Mouse (Mus musculus) common myeloid progenitor, adult 5-6 weeks (primary cell): ENCODE results near the gene Ric1. TPM values are rescaled to one million over a fixed set of nuclear protein-coding genes. Genes with fewer than 3 reads are reported as not detected.

Experiments
- total RNA-seq: library from RNA; stranded (forward); fragments of 200-1000, 187-1606 nt; gene quantifications from 2 replicates; pipeline ENCODE4 v1.2.3, GENCODE M21; 2017

Ric1 gene
- total RNA-seq, 1 experiment from 2014 or later: 26.9 TPM

Other genes starting within 250 kb of the Ric1 start
- 5.3 and 6.1 TPM in 2 replicates for gene Insl6, start 196.9 kb upstream of the Ric1 start, total RNA-seq
- not detected in 2 replicates for gene Rln1, start 187.6 kb upstream of the Ric1 start, total RNA-seq
- gene Plgrkt, start 154.9 kb upstream of the Ric1 start, total RNA-seq: 87.2 and 89.5 TPM in 2 replicates
- 6.5 and 12.3 TPM in 2 replicates for gene Cd274, start 154.8 kb upstream of the Ric1 start, total RNA-seq
- gene Pdcd1lg2, start 111.4 kb upstream of the Ric1 start, total RNA-seq: 0.27 and 1.7 TPM in 2 replicates
- gene Ermp1, start 126.1 kb downstream of the Ric1 start, total RNA-seq: 41.8 and 45.8 TPM in 2 replicates
- gene Mlana, start 175.5 kb downstream of the Ric1 start, total RNA-seq: not detected in 2 replicates